Mouse (Mus musculus) kidney, adult 2 months (tissue): Measurements from ENCODE around the gene Lifr.

Experiments
- CTCF ChIP-seq: fragments of 200-500 bp; conservative IDR thresholded peaks from 2 replicates; pipeline ENCODE4 v1.5.1; 2011; ENCODE audit warnings: low read depth, mild to moderate bottlenecking, control low read depth, low read length, moderate library complexity, mixed read lengths; ENCODE audit not compliant: insufficient read depth, insufficient read length
- POLR2A ChIP-seq: fragments of 200-500 bp; IDR thresholded peaks from one replicate; pipeline ENCODE4 v1.6.1; 2011; ENCODE audit warnings: low read depth, low read length, control low read depth

- TF ChIP-seq POLR2A (no peak), CTCF (no peak)
Measured at GRCm38 (mm10) chr15:7090211-7090765, at the start of gene Lifr.
